Mouse (Mus musculus) liver, postnatal 0 days (tissue): ENCODE measurements around the gene Ear1. TPM values are rescaled to one million over a fixed set of nuclear protein-coding genes. Genes with fewer than 3 reads are reported as not detected.
"Not testable (repeated sequence)": the region's sequence is repeated elsewhere in the genome, so short reads cannot be mapped to it uniquely, and the experiment has no call there.

Source experiments
- ATAC-seq: fragments of 200-750 bp; cut with Nextera tagmentation; 2 replicates; pipeline ENCODE4 v1.8.0; 2017; ENCODE audit warnings: mild to moderate bottlenecking, moderate library complexity
- DNase-seq: peaks from one replicate; pipeline ENCODE4 v3.0.0-alpha.2; 2016
- H3K27ac ChIP-seq: fragments of 300-500 bp; sonication (generic); 2 replicates; pipeline ENCODE4 v1.5.1; 2014; ENCODE audit warnings: antibody characterized with exemption, moderate library complexity, mild to moderate bottlenecking, low read depth
- H3K27me3 ChIP-seq: fragments of 300-500 bp; sonication (generic); 2 replicates; pipeline ENCODE4 v1.6.1; 2014; ENCODE audit warnings: low read length, control low read depth, mixed read lengths; ENCODE audit not compliant: insufficient read depth
- H3K36me3 ChIP-seq: fragments of 300-500 bp; sonication (generic); replicated peaks from 2 replicates; pipeline ENCODE4 v1.6.1; 2014; ENCODE audit warnings: mild to moderate bottlenecking, control low read depth, low read length, moderate library complexity, mixed read lengths; ENCODE audit not compliant: insufficient read depth
- H3K4me1 ChIP-seq: fragments of 300-500 bp; sonication (generic); 2 replicates; pipeline ENCODE4 v1.6.1; 2014; ENCODE audit warnings: antibody characterized with exemption, mild to moderate bottlenecking, control low read depth; ENCODE audit not compliant: insufficient read depth
- H3K4me2 ChIP-seq: fragments of 300-500 bp; sonication (generic); 2 replicates; pipeline ENCODE4 v1.6.1; 2014; ENCODE audit warnings: low read depth, mild to moderate bottlenecking, low read length, moderate library complexity, mixed read lengths
- H3K4me3 ChIP-seq: fragments of 300-500 bp; sonication (generic); 2 replicates; pipeline ENCODE4 v1.5.1; 2014; ENCODE audit warnings: low read depth, low read length
- H3K9ac ChIP-seq: fragments of 300-500 bp; sonication (generic); replicated peaks from 2 replicates; pipeline ENCODE4 v1.6.1; 2014; ENCODE audit warnings: mild to moderate bottlenecking, moderate library complexity
- H3K9me3 ChIP-seq: fragments of 300-500 bp; sonication (generic); 2 replicates; pipeline ENCODE4 v1.6.1; 2016; ENCODE audit warnings: mild to moderate bottlenecking, control low read depth, low read length, mixed read lengths
- CTCF ChIP-seq: sonication (generic); IDR thresholded peaks from 2 replicates; pipeline ENCODE4 v1.5.1; 2016; ENCODE audit warnings: antibody characterized with exemption, low read depth
- EP300 ChIP-seq: IDR thresholded peaks from 2 replicates; pipeline ENCODE4 v1.6.1; 2016; ENCODE audit warnings: antibody characterized with exemption, low read depth, mild to moderate bottlenecking
- WGBS: fragments of 180-500 bp; shearing (Covaris S2); extraction: QIAGEN DNeasy Blood & Tissue Kit; methylation state at CpG from one replicate; pipeline ENCODE4 v1.1.7; 2014; ENCODE audit not compliant: insufficient replicate concordance; 5-methylcytosine and 5-hydroxymethylcytosine counted together
- polyA plus RNA-seq: library from polyadenylated mRNA; unstranded; fragments of >200 nt; fragmentation: Nextera tagmentation; extraction: Ambion mirVana; gene quantifications from 2 replicates; pipeline ENCODE4 v1.2.1, GENCODE M21; 2015

Ear1 gene
- polyA plus RNA-seq, 1 experiment from 2014 or later: 5.0 TPM

- WGBS: 55% methylated on average over 5 of the region's 5 CpGs
Observed at GRCm38 (mm10) chr14:43879966-43880545, 4.7 kb upstream of the Ear1 start.

GRCm38 (mm10) chr14:43877789-43878188 lies 2.5 kb upstream of the Ear1 start:
- not testable (repeated sequence) for H3K4me3 ChIP-seq, H3K27ac ChIP-seq, DNase-seq, H3K4me2 ChIP-seq, H3K9ac ChIP-seq, H3K4me1 ChIP-seq, H3K36me3 ChIP-seq, H3K27me3 ChIP-seq, H3K9me3 ChIP-seq
- peak; percentile 45; the same call in 1 of the 2 replicates for ATAC-seq
- WGBS: 59% methylated on average over 1 of the region's 2 CpGs

More at GRCm38 (mm10) chr14:43879966-43880545, 4.7 kb upstream of the Ear1 start:
- H3K36me3 ChIP-seq, DNase-seq, H3K4me1 ChIP-seq, H3K27ac ChIP-seq, H3K9ac ChIP-seq, H3K4me3 ChIP-seq, H3K27me3 ChIP-seq, H3K9me3 ChIP-seq, H3K4me2 ChIP-seq: not testable (repeated sequence)
- ATAC-seq: peak; percentile 15; the same call in 1 of the 2 replicates
- TF ChIP-seq EP300: peak; percentile 83

- 59% methylated on average over 3 of the region's 3 CpGs for WGBS
- peak; percentile 52; the same call in 1 of the 2 replicates for TF ChIP-seq EP300
- H3K27me3 ChIP-seq, H3K36me3 ChIP-seq, H3K27ac ChIP-seq, ATAC-seq, H3K9ac ChIP-seq, H3K4me3 ChIP-seq, DNase-seq, H3K4me1 ChIP-seq, H3K4me2 ChIP-seq, H3K9me3 ChIP-seq: not testable (repeated sequence)
Observed at GRCm38 (mm10) chr14:43874862-43875261, 455 bp downstream of the Ear1 start.

GRCm38 (mm10) chr14:43860522-43860921 lies 14.8 kb downstream of the Ear1 start:
- H3K4me1 ChIP-seq, H3K36me3 ChIP-seq, H3K4me2 ChIP-seq, H3K9me3 ChIP-seq, H3K27ac ChIP-seq, H3K9ac ChIP-seq, H3K27me3 ChIP-seq, H3K4me3 ChIP-seq: not testable (repeated sequence)
- peak; percentile 27; the same call in 1 of the 2 replicates for ATAC-seq
- peak; percentile 68 for TF ChIP-seq CTCF
- 24% methylated on average over 2 of the region's 2 CpGs for WGBS
- DNase-seq: peak; percentile 23

- H3K36me3 ChIP-seq, H3K9me3 ChIP-seq, H3K9ac ChIP-seq, H3K27me3 ChIP-seq, H3K4me1 ChIP-seq, ATAC-seq, H3K27ac ChIP-seq, DNase-seq, H3K4me2 ChIP-seq, H3K4me3 ChIP-seq: not testable (repeated sequence)
- WGBS: 54% methylated on average over 4 of the region's 6 CpGs
Observed at GRCm38 (mm10) chr14:43859465-43859864, 15.9 kb downstream of the Ear1 start.

- not testable (repeated sequence) for H3K9ac ChIP-seq, H3K27ac ChIP-seq, DNase-seq, H3K4me3 ChIP-seq, H3K9me3 ChIP-seq, H3K4me1 ChIP-seq, H3K27me3 ChIP-seq, H3K36me3 ChIP-seq, H3K4me2 ChIP-seq
- ATAC-seq: peak; percentile 68
- 51% methylated on average over 4 of the region's 4 CpGs for WGBS
Observed at GRCm38 (mm10) chr14:43843949-43844573, 31.3 kb downstream of the Ear1 start.

- not testable (repeated sequence) for H3K27ac ChIP-seq, H3K4me1 ChIP-seq, H3K9me3 ChIP-seq, ATAC-seq, H3K27me3 ChIP-seq, H3K4me2 ChIP-seq, H3K36me3 ChIP-seq, H3K9ac ChIP-seq, H3K4me3 ChIP-seq, DNase-seq
- no CpG with 5 or more reads among the region's 1 CpGs for WGBS
Observed at GRCm38 (mm10) chr14:43840976-43841375, 34.3 kb downstream of the Ear1 start.

- H3K36me3 ChIP-seq, ATAC-seq, H3K27ac ChIP-seq, H3K27me3 ChIP-seq, DNase-seq, H3K9ac ChIP-seq, H3K4me3 ChIP-seq, H3K4me2 ChIP-seq, H3K9me3 ChIP-seq, H3K4me1 ChIP-seq: not testable (repeated sequence)
- 86% methylated on average over 2 of the region's 2 CpGs for WGBS
Observed at GRCm38 (mm10) chr14:43835366-43835765, 40.0 kb downstream of the Ear1 start.

- DNase-seq, H3K9ac ChIP-seq, H3K4me1 ChIP-seq, H3K36me3 ChIP-seq, ATAC-seq, H3K27ac ChIP-seq, H3K9me3 ChIP-seq, H3K4me3 ChIP-seq, H3K27me3 ChIP-seq, H3K4me2 ChIP-seq: not testable (repeated sequence)
- WGBS: 15% methylated on average over 1 of the region's 1 CpGs
Observed at GRCm38 (mm10) chr14:43830385-43830784, 44.9 kb downstream of the Ear1 start.
